Mouse (Mus musculus) activated CD4-positive, CD25-positive, alpha-beta regulatory T cell (primary cell): ENCODE results near the gene Ltn1. TPM values are rescaled to one million over a fixed set of nuclear protein-coding genes. Genes with fewer than 3 reads are reported as not detected.

Source experiments
- polyA plus RNA-seq, 2 experiments: library from polyadenylated mRNA; unstranded; fragments of 100-300 nt; shearing (Covaris generic); gene quantifications; one replicate each; pipeline ENCODE4 v1.2.1; 2017

Ltn1 gene
- 10 to 100 TPM; 32.5 to 44.9 TPM for polyA plus RNA-seq

GRCm38 (mm10) chr16:87432033-87432814, at the start of gene Ltn1:
Gene Ltn1 (minus strand): TSS chr16:87432612.

GRCm38 (mm10) chr16:87454419-87455179, 22.2 kb upstream of the Ltn1 start, which contains the start of gene Usp16:
Gene Usp16 (plus strand): TSS chr16:87454703.

GRCm38 (mm10) chr16:87440184-87440686, 7.8 kb upstream of the Ltn1 start, which contains the start of gene Rwdd2b:
Gene Rwdd2b (minus strand): TSS chr16:87440573.

GRCm38 (mm10) chr16:87354075-87354583, 78.3 kb downstream of the Ltn1 start, which contains the start of gene N6amt1:
Gene N6amt1 (plus strand): TSS chr16:87354185.

Other genes with a start within 250 kb of the Ltn1 start
- 10 to 100 TPM; 10.6 to 19.7 TPM for gene N6amt1, start 78.4 kb downstream of the Ltn1 start, polyA plus RNA-seq
- gene Rwdd2b, start 8.0 kb upstream of the Ltn1 start, polyA plus RNA-seq = 10 to 100 TPM; 15.0 to 16.2 TPM
- gene Usp16, start 22.1 kb upstream of the Ltn1 start, polyA plus RNA-seq = 10 to 100 TPM; 57.0 to 75.9 TPM
- gene Cct8, start 63.3 kb upstream of the Ltn1 start, polyA plus RNA-seq = 100 to 1,000 TPM; 336 to 418 TPM
- gene Map3k7cl, start 120.7 kb upstream of the Ltn1 start, polyA plus RNA-seq = not detected